Mouse (Mus musculus) liver, adult 2 months (tissue): ENCODE data around the gene Zbtb20.

Source experiments
- CTCF ChIP-seq: fragments of 200-500 bp; IDR thresholded peaks from 2 replicates; pipeline ENCODE4 v1.5.1; 2011; ENCODE audit warnings: low read depth, low read length, control low read depth
- POLR2A ChIP-seq: fragments of 200-500 bp; IDR thresholded peaks from 2 replicates; pipeline ENCODE4 v1.6.1; 2011; ENCODE audit warnings: low read length, control low read depth; ENCODE audit not compliant: insufficient read depth; ENCODE audit errors: extremely low read depth

- TF ChIP-seq POLR2A = no peak
- no peak for TF ChIP-seq CTCF
Measured at GRCm38 (mm10) chr16:42873942-42874341, 1.7 kb upstream of the Zbtb20 start.
